Mouse (Mus musculus) lung, adult 2 months (tissue): ENCODE data around the gene Pde6c.

Experiments
- CTCF ChIP-seq: fragments of 200-500 bp; IDR thresholded peaks from 2 replicates; pipeline ENCODE4 v1.5.1; 2011; ENCODE audit warnings: mild to moderate bottlenecking, low read length, control low read depth; ENCODE audit not compliant: insufficient read depth
- POLR2A ChIP-seq: fragments of 200-500 bp; IDR thresholded peaks from 2 replicates; pipeline ENCODE4 v1.6.1; 2011; ENCODE audit warnings: low read depth, mild to moderate bottlenecking, control low read depth, low read length, borderline replicate concordance; ENCODE audit errors: extremely low read depth

- no peak for TF ChIP-seq CTCF
- TF ChIP-seq POLR2A = no peak
Observed at GRCm38 (mm10) chr19:38120123-38120760, 12.3 kb upstream of the Pde6c start.
